Mouse (Mus musculus) adrenal gland, adult (tissue): ENCODE data around the gene Slc27a3.

ENCODE experiments used
- DNase-seq, 2 experiments: peaks; one replicate each; pipeline ENCODE4 v3.0.0; 2022 to 2023; ENCODE audit warnings: low spot score in 1 of 2; ENCODE audit not compliant: inconsistent age in 2 of 2

The Slc27a3 gene

GRCm38 (mm10) chr3:90389511-90390490 lies at the start of gene Slc27a3:
Gene Slc27a3 (minus strand): TSS chr3:90389938.
- peak; percentile 85 to 93 for DNase-seq

GRCm38 (mm10) chr3:90437131-90437530 lies 47.4 kb upstream of the Slc27a3 start:
- peak in 1 of 2 experiments; percentile 83 for DNase-seq

- DNase-seq = peak in 1 of 2 experiments; percentile 66
Measured at GRCm38 (mm10) chr3:90434073-90434730, 44.5 kb upstream of the Slc27a3 start.

- peak; percentile 100 for DNase-seq
Measured at GRCm38 (mm10) chr3:90433381-90434020, 43.8 kb upstream of the Slc27a3 start, which contains the start of gene Ints3. Gene Ints3 (minus strand): TSS chr3:90433622.

GRCm38 (mm10) chr3:90432811-90433219 lies 43.1 kb upstream of the Slc27a3 start:
- DNase-seq = peak in 1 of 2 experiments; percentile 92

GRCm38 (mm10) chr3:90432348-90432747 lies 42.6 kb upstream of the Slc27a3 start:
- DNase-seq = peak in 1 of 2 experiments; percentile 59

- no peak for DNase-seq
Measured at GRCm38 (mm10) chr3:90429576-90429975, 39.8 kb upstream of the Slc27a3 start.

- DNase-seq = no peak
Measured at GRCm38 (mm10) chr3:90428186-90428585, 38.4 kb upstream of the Slc27a3 start.

GRCm38 (mm10) chr3:90427574-90427973 lies 37.8 kb upstream of the Slc27a3 start:
- DNase-seq = no peak

GRCm38 (mm10) chr3:90425499-90425898 lies 35.8 kb upstream of the Slc27a3 start:
- DNase-seq = no peak

- DNase-seq = peak; percentile 61 to 78
Measured at GRCm38 (mm10) chr3:90423549-90423948, 33.8 kb upstream of the Slc27a3 start.

GRCm38 (mm10) chr3:90420696-90421095 lies 31.0 kb upstream of the Slc27a3 start:
- DNase-seq = no peak

GRCm38 (mm10) chr3:90413011-90413396 lies 23.3 kb upstream of the Slc27a3 start:
- no peak for DNase-seq

GRCm38 (mm10) chr3:90412312-90413010 lies 22.7 kb upstream of the Slc27a3 start:
- peak; percentile 85 to 95 for DNase-seq

GRCm38 (mm10) chr3:90408721-90409120 lies 19.0 kb upstream of the Slc27a3 start:
- DNase-seq = no peak

GRCm38 (mm10) chr3:90406414-90406813 lies 16.7 kb upstream of the Slc27a3 start:
- DNase-seq = peak; percentile 24 to 73

- peak in 1 of 2 experiments; percentile 66 for DNase-seq
Measured at GRCm38 (mm10) chr3:90404609-90405008, 14.9 kb upstream of the Slc27a3 start.

GRCm38 (mm10) chr3:90404121-90404520 lies 14.4 kb upstream of the Slc27a3 start:
- DNase-seq = peak; percentile 82 to 93

GRCm38 (mm10) chr3:90400993-90401392 lies 11.3 kb upstream of the Slc27a3 start:
- peak; percentile 34 to 69 for DNase-seq

GRCm38 (mm10) chr3:90395629-90396028 lies 5.9 kb upstream of the Slc27a3 start:
- DNase-seq = no peak

- no peak for DNase-seq
Measured at GRCm38 (mm10) chr3:90392661-90393060, 2.9 kb upstream of the Slc27a3 start.
